Mouse (Mus musculus) kidney, postnatal 10 days (tissue): ENCODE data around the gene Pate2.
"Not testable (repeated sequence)": the region's sequence is repeated elsewhere in the genome, so short reads cannot be mapped to it uniquely, and the experiment has no call there.

Source experiments
- DNase-seq: peaks from one replicate; pipeline ENCODE4 v3.0.0; 2021; ENCODE audit warnings: mixed read lengths

Gene Pate2

DNA sequence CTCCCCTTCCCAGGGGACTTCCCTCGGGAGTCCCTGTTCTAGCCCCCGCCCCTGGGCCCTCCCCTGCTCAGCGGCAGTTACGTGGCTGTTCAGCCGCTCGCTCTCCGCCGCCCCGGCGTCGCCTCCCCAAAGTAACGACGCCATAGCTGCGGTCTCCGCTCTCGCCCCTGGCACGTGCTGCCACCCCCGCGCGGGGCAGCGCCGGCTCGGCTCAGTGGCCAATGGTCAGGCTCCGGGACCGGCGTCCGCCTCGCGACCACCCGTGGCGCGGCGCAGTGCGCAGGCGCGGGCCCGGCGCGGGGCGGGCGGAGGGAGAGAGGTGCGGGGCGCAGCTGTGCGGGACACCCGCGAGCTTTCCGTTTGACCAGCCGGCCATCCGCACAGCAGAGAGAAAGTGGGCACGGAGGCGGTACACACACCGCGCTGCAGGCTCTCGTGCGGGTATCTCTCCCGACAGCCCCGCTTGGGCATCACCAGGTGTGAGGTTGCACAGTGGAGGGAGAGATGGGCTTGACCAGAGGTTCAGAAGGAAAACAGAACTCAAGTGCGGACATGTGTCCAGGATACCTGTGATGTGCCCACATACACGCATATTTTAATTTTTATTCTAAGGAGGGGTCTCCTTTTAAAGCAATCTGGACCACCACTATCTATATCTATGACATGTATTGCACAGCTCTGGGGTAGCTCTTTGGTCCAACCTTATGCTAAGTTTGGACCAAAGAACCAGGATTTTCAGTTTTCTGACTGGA, 11.7 kb upstream of the Pate2 start, which contains the start of the genes Ddx25 and Pus3:
Gene Ddx25 (minus strand): TSS at position 272 of the 752 bp plus-strand sequence.
Gene Pus3 (plus strand): TSS at position 339 of the 752 bp plus-strand sequence.
- DNase-seq: peak; percentile 49

DNA sequence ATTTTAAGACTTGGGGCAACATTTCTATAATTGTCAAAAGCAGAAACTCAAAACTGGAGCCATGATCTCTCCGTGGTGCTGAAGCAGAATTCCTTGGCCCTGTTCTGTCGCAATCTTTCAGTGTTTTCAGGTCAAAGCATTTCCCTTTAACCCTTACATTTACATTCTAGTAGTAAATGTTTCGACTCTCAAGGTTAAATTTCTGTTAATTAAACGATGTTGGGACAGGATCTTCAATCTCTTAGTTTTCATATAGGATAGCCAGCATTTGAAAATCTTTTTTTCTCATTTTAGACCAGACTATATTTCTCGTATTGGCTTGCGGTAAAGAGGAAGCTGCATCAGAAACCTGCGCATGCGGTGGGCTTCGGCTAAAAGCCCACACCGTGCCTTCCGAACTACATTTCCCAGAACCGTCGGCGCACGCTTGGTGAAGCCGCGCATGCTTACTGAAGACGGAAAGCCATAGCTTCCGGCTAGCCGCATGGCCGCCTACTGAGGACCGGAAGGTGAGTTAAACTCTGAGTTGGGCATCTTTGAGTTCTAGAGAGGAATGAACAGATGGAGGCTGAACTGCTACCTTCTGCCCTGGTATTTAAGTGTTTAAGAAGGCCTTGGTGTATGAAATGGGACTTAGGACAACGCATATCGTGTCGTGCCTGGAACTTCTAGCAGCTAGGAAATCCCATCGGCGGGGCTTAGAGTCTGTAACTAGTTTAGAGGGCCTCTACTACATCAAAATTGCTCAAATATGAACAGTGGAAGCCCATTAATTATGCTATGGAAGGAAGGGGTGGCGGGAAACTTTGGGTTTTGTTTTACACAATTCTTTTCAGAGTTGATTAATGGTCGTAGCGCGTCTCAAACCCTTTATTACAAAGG, 10.8 kb upstream of the Pate2 start:
- peak; percentile 86 for DNase-seq

DNA sequence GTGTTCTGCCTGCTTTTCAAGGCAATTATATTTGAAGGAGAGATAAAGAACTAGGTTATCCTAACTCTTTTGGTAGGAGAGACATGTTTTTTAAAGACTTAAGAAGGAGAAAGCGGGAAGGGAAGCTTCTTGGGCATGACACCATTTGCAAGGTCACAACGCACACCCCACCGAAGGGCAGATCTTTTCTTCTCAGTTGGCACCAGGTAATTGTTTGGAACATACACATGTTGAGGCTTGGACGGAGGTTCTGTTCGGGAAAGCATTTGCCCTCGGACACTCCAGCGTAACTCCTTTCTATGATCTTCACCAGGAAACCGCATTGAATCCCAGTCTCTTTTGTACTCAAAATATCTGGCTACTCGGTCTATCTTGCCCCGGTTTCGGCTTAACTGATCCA, 9.0 kb upstream of the Pate2 start:
- DNase-seq: no peak

DNA sequence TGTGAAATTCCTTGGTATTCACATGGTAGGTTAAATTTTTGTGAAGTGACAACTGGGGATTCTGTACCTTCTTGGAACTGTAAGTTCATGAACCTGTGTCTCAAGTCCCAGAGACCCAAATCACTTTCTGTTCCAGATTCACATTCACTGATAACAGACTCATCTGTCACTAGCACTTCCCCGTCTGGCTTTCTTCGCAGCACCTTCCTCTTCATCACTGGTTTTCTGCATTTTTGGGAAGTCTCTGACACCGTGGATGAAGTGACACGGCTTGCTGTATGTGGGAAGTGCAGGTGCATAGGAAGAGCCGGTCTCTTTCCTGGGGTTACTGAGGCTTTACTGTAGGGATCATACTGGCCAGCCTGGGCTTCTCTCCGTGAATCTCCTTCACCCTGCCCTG, 8.5 kb upstream of the Pate2 start:
- DNase-seq: no peak

DNA sequence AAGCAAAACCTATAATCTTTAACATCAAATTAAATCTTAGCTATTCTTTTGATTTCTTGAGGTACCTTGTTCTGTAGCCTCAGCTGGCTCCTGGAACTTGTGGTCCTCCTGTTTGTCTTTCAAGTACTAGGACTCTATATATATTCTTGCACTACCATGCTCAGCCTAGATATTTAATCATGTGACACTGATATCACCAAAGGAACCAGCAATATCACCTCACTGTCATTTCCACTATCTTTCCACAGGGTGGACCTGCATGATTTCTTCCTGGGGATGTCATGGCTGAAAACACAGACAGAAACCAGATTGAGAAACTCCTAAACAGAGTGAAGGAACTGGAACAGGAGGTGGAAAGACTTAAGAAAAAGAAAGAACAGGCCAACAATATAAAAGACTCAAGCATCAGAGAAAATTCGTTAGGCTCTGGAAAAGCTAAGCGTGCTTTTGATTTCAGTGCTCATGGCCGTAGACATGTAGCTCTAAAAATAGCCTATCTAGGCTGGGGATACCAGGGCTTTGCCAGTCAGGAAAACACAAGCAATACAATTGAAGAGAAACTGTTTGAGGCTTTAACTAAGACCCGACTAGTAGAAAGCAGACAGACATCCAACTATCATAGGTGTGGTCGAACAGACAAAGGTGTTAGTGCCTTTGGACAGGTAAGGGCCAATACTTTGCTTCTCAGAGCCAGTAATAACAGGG, 5.4 kb upstream of the Pate2 start:
- no peak for DNase-seq

DNA sequence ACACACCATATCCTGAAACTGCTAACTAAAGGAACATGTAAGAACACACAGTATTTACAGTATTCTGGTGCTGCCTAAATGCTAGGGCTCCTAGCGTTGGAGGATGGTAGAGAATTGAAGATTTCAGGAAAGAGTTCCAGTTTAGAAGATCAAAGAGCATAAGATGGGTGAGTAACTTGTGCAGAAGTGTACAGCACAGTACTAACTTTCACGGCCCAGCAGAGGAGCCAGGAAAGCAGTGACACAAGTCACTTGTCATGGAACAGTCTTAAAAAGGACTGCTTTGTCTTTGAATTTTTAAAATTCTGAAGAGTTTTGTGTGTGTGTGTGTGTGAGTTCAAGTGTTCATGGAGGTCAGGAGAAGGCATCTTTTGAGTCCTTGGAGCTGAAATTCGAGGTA, 2.1 kb upstream of the Pate2 start:
- no peak for DNase-seq

DNA sequence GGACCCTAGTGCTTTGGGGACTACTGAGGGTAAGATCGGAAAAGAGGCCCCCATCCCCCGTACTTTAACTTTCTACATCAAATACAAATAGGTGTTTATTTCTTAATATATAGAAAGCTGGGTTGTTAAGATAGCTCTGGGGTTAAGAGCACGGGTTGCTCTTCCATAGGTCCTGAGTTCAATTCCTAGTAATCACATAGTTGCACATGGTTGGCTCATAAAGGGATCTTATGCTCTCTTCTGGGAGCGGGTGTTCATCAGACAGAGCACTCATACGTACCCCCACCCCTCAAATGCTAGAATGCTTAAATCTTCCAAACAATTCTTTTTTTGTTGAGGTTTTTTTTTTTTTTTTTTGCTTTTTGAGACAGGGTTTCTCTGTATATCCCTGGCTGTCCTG, 579 bp downstream of the Pate2 start:
- DNase-seq: no peak

DNA sequence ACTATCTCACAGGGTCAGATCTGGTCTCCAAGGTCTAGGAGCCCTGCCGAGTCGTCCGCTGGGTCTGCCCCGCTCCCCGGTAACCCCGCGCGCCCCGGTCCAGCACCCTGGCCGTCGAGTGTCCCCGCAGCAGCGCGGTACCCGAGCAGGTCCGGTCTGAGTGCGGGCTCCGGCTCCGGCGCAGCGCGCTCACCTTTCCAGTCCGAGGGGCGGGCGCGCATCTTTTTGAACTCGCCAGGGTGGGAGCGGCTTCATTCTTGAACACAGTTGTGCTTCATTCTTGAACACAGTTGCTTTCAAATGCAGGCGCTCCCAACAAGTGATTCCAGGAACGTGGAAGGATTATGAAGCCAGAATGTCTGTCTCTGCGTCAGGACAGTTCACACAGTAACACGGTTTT, 4.3 kb downstream of the Pate2 start:
- DNase-seq: no peak

DNA sequence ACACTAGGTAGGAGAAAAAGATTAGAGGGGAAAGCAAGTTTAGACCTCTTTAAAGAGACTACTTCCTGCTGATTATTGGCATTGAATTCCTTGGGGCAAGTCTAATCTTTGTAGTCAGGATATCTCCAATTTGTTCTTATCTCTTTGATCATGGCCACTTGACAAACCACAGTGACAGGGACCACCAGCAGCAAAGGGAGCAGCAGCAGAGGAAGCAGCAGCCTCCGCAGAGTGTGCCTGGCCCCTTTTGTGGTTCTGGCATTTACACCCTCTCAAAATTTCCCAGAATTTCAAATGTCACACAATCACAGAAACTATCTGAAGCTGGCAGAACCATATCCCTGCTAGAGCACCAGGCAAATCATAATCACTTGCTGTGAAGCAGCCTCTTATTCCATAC, 17.6 kb downstream of the Pate2 start:
- DNase-seq: no peak

DNA sequence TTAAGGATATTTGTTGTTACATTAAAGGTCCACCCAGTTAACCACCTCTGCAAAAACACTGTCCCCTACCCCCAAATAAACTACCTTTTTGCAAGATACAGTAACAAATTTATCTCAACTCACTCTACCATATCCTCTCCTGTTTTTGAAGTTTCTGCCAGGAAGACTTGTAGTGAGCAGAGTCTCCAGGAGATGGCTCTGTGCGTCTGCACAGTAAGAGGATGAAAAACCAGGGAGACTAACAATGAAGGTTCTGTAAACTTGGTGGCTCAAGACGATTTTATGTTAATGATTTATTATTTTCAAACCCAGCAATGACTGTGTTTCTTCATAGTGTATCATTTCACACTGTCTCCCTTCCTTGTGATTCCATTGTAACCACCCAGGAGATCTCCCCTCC, 22.8 kb downstream of the Pate2 start:
- DNase-seq: peak; percentile 48

DNA sequence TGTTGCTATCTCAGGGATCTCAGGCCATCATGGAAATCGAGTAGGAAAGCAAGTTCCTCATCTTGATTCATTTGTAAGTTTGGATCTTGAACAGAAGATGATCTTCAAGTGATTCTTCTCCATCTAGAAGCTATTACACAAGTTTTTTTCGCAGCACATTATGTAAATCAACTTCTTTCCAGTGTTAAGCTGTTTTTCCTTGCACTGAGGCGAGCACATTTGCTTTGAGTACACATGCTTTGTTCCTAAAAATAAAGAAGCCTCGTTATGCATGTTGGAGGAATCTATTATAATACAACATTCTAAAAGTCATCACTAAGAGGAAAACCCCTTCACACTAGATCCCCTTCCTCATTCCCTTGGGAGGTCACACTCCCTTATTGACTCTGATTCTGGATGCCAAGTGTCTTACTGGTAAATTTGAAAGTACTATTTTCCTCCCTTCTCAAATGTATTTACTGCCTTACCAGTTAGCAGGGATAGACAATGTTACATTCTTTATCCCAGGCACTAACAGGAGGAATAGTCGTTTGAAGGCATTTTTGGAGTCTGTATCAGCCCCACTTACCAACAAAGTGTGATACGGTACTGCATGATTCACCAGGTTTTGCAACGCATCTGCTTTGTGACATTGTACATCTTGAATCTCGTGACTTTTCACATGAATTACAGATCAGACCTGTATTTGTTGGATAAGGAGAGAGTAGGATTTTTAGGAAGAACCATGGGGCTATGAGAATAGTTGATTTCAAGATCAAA, 37.7 kb downstream of the Pate2 start:
- DNase-seq: no peak

DNA sequence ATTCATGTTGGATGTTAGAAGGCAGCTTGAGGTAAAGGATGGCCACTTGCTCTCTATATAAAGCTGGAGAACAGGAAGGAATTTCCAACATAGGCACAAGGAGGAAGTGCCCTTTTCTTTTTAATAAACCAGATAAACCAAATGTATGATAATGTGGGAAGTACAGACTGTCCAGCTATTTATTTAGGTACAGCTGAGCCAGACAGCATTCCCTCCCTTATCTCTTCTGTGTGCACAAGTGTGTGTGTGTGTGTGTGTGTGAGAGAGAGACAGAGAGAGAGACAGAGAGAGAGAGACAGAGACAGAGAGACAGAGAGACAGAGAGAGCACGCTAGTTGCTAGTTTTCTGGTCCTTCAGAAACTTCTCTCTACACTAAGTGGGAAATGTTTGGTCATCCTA, 41.8 kb downstream of the Pate2 start, which contains the start of gene Pate4:
Gene Pate4 (minus strand): TSS at position 101 of the 400 bp plus-strand sequence.
- no peak for DNase-seq

DNA sequence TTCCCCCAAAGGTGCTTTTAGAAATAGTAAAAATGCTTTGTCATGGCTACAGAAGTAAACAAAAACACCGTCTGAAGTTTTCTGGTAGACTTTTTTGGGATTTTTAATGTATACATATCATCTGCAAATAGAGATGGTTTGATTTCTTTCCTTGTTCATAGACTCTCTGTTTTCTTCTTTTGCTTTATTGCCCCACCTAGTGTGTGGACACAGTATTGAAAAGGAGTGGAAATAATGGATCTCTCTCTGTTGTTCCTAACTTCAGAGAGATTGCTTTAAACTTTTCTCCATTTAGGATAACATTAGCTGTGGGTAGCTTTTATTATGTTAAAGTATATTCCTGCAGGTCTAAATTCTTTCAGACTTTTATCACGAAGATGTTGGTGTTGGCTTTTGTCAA, 43.9 kb downstream of the Pate2 start:
- DNase-seq: no peak

DNA sequence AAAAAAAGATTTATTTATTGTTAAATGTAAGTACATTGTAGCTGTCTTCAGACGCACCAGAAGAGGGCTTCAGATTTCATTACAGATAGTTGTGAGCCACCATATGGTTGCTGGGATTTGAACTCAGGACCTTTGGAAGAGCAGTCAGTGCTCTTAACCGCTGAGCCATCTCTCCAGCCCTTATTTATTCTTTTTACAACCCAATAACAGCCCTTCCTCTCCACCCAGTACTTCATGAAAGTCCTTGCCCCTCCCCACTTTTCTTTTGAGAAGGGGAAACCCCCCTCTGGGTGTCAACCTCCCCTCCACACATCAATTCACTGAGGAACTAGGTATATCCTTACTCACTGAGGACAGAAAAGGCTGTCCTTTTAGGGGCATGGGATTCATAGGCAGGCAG, 46.7 kb downstream of the Pate2 start:
- not testable (repeated sequence) for DNase-seq

DNA sequence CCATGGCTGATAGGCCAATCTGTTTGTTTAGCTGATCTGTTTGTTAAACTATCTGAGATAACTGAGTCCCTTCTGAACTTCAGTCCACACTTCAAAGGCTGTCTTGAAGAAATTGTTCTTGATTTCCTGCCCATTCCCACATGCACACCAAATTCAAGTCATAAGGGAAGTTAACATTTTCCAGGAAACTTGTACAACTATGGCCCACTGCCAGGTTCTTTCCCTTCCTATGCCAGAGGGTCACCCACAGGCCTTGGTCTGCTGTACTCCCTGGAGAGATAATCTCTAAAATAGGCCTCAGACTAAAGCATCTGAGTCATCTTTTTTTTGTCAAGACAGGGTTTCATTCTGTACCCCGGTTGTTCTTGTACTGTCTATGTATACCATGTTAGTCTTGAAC, 62.9 kb downstream of the Pate2 start:
- DNase-seq: peak; percentile 10

DNA sequence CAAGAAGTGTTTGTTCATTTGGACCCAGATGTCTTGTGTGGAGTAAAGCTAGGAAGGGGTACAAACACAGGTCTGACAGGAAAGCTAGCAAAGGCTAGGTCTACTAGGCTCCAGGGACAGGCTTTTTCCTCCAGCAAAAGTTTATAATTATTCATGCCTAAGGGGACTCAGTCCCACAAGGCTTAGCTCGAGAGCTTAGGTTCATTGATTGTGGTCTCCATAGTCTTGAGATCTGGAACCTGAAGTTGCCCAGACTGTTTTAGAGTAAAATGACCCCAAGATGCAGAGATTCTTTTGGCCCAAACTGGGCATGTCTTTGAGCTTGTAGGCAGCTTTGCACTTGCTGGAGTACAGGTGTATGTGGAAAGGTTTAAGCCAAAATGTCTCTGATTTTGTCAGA, 78.0 kb downstream of the Pate2 start, which contains the start of gene Pate3:
Gene Pate3 (minus strand): TSS at position 101 of the 400 bp plus-strand sequence.
- DNase-seq: no peak

DNA sequence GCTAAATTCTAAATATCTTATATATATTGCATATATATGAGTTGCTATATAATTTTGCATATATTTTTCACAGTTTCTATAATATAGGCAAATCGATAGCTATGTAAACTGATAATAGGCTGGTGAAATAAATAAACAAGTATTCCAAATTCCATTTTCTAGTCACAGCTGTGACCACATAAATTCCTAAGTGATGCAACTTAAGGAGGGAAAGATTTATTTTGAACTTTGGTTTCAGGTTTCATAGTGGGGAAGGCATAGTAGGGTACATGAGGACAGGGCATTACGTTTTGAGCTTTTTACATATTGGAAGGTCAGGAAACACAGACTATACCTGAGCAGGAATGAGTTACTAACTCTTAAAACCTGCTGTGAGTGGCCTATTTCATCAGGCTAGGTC, 103.5 kb downstream of the Pate2 start:
- no peak for DNase-seq

DNA sequence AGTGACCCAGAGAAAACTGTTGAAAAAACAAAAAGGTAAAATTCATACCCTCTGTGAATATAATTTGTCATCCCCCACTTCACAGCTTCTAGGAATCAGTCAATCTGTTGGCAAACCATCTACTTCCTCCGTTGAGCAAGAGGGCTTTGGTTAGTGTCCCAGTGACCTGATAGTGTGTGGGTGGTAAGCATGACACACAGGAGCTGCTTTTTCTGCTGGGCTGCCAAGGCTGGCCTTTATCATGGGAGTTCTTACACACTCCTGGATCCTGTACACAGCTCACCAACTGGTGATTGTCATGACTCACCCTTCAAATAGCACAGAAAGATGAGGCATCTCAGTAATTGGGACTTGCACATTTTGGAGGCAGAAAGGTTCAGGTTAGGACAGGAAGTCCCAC, 116.9 kb downstream of the Pate2 start, which contains the start of gene Pate1:
Gene Pate1 (minus strand): TSS at position 378 of the 400 bp plus-strand sequence.
- no peak for DNase-seq

DNA sequence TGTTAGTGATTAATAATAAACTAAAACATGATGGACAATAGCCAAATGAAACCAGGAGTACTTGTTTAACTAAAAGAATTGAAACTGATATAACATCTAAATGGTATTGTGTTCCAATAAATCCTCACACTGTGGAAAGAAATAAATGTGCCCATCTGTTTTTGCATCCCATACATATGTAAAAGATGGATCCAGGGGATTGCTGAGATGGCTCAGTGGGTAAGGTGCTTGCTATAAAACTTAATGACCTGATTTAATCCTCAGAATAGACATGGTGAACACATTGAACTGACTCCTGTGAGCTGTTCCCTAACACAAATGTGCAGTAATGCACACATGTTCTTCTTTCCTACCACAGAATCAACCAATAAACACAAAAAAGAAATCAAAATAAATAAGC, 121.8 kb downstream of the Pate2 start:
- DNase-seq: no peak

DNA sequence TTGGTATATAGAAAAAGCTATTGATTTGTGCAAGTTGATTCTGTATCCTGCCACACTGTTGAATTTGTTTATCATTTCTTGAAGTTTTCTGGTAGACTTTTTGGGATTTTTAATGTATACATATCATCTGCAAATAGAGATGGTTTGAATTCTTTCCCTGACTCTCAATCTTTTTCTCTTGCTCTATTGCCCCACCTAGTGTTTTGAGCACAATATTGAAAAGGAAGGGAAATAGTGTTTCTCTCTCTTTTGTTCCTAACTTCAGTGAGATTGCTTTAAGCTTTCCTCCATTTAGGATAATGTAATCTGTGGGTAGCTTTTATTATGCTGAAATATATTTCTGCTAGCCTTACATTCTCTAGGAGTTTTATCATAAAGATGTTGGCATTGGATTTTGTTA, 137.2 kb downstream of the Pate2 start:
- DNase-seq: no peak
